Mouse (Mus musculus) neutrophil, adult 5-6 weeks (primary cell): ENCODE results near the gene Lima1. TPM values are rescaled to one million over a fixed set of nuclear protein-coding genes. Genes with fewer than 3 reads are reported as not detected.
"Not testable (repeated sequence)": the region's sequence is repeated elsewhere in the genome, so short reads cannot be mapped to it uniquely, and the experiment has no call there.

Source experiments
- ATAC-seq: fragments of 151-379, 151-347 bp; 2 replicates; pipeline ENCODE4 v1.8.0; 2017; ENCODE audit warnings: mild to moderate bottlenecking, moderate TSS enrichment; ENCODE audit not compliant: insufficient number of reproducible peaks, poor library complexity, low FRiP score, severe bottlenecking; ENCODE audit errors: extremely low read depth
- total RNA-seq: library from RNA; stranded (forward); fragments of 200-1000 nt; gene quantifications from 2 replicates; pipeline ENCODE4 v1.2.3, GENCODE M21; 2017

Gene Lima1
- total RNA-seq, 1 experiment from 2014 or later = 2.1 TPM

- no peak for ATAC-seq
Measured at GRCm38 (mm10) chr15:99778677-99779335, 96.5 kb downstream of the Lima1 start.

- peak; percentile 41; the same call in 1 of the 2 replicates for ATAC-seq
Measured at GRCm38 (mm10) chr15:99778148-99778547, 97.1 kb downstream of the Lima1 start.

GRCm38 (mm10) chr15:99772925-99773324 is 102.3 kb downstream of the Lima1 start:
- ATAC-seq = no peak

DNA sequence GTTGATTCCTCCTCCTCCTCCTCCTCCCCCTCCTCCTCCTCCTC is 102.6 kb downstream of the Lima1 start, which contains the start of gene Cers5:
Gene Cers5, minus strand, starts transcription at position 5 of the 44 bp plus-strand sequence.
- ATAC-seq = not testable (repeated sequence)

GRCm38 (mm10) chr15:99772277-99772880 is 102.9 kb downstream of the Lima1 start:
- peak; percentile 76 for ATAC-seq

- ATAC-seq = 0 out of 2 replicates have a peak, but pooled peaks have one; percentile 3
Measured at GRCm38 (mm10) chr15:99771601-99772276, 103.5 kb downstream of the Lima1 start.

- ATAC-seq = no peak
Measured at GRCm38 (mm10) chr15:99771004-99771500, 104.2 kb downstream of the Lima1 start.

DNA sequence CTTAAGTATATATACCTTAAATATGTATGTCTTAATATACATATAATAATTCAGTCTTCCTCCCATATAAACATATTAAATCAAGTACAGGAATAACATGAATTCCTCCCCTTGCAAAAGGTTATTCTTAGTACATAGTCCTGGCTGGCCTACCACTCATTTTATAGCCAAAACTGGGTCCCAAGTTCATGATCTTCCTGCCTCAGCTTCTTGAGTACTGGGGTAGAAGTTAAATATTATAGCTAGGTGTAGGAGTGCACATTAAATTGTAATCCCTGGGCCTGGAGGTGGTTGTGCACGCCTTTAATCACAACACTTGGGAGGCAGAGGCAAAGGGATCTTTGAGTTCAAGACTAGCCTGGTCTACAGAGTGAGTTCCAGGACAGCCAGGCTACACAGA is 106.5 kb downstream of the Lima1 start:
- ATAC-seq = no peak

- no peak for ATAC-seq
Measured at GRCm38 (mm10) chr15:99767467-99767866, 107.8 kb downstream of the Lima1 start.

GRCm38 (mm10) chr15:99754204-99754603 is 121.1 kb downstream of the Lima1 start:
- ATAC-seq = no peak

DNA sequence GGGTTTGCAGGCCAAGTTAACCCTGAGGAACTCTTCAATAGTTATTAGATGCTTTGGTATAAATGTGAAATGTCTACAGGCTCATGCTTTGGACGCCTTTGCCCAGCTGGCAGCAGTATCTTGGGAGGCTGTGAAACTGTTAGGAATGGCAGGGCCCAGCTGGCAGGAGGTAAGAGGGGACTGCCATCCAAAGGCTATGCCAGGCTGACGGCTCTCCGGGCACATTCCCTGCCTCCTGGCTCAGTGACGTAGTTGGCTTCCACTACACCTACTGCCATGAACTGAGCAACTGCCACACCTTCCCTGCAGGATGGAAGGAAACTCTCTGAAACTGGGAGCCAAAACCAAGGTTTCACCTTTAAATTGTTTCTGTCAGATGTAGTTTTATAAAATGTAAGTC is 135.0 kb downstream of the Lima1 start:
- ATAC-seq = no peak

- no peak for ATAC-seq
Measured at GRCm38 (mm10) chr15:99736675-99737074, 138.6 kb downstream of the Lima1 start.

GRCm38 (mm10) chr15:99735631-99736030 is 139.6 kb downstream of the Lima1 start:
- ATAC-seq = no peak

- no peak for ATAC-seq
Measured at GRCm38 (mm10) chr15:99733186-99733585, 142.1 kb downstream of the Lima1 start.

GRCm38 (mm10) chr15:99731678-99732077 is 143.6 kb downstream of the Lima1 start:
- ATAC-seq = no peak

GRCm38 (mm10) chr15:99731167-99731566 is 144.1 kb downstream of the Lima1 start:
- no peak for ATAC-seq

GRCm38 (mm10) chr15:99729056-99729783 is 146.0 kb downstream of the Lima1 start:
- ATAC-seq = no peak
